Mouse (Mus musculus): ENCODE measurements around the gene Il11ra1.
"Not testable (repeated sequence)": the region's sequence is repeated elsewhere in the genome, so short reads cannot be mapped to it uniquely, and the experiment has no call there.

Gene Il11ra1

GRCm38 (mm10) chr4:41679291-41679690 lies 20.5 kb upstream of the Il11ra1 start:
- DNase-seq (ENCODE audit: low read depth, low spot score): no peak

- DNase-seq (ENCODE audit: low read depth, low spot score): no peak
Observed at GRCm38 (mm10) chr4:41681176-41681575, 18.6 kb upstream of the Il11ra1 start.

GRCm38 (mm10) chr4:41681947-41682346 lies 17.8 kb upstream of the Il11ra1 start:
- no peak for DNase-seq (ENCODE audit: low read depth, low spot score)

- no peak for DNase-seq (ENCODE audit: low read depth, low spot score)
Observed at GRCm38 (mm10) chr4:41682789-41683188, 17.0 kb upstream of the Il11ra1 start.

- DNase-seq (ENCODE audit: low read depth, low spot score): not testable (repeated sequence)
Observed at GRCm38 (mm10) chr4:41683303-41683702, 16.5 kb upstream of the Il11ra1 start.

- not testable (repeated sequence) for DNase-seq (ENCODE audit: low read depth, low spot score)
Observed at GRCm38 (mm10) chr4:41684131-41684930, 15.5 kb upstream of the Il11ra1 start.

- not testable (repeated sequence) for DNase-seq (ENCODE audit: low read depth, low spot score)
Observed at GRCm38 (mm10) chr4:41684931-41685453, 14.8 kb upstream of the Il11ra1 start.

GRCm38 (mm10) chr4:41685882-41686492 lies 13.8 kb upstream of the Il11ra1 start:
- DNase-seq (ENCODE audit: low read depth, low spot score): not testable (repeated sequence)

- DNase-seq (ENCODE audit: low read depth, low spot score): not testable (repeated sequence)
Observed at GRCm38 (mm10) chr4:41688562-41688961, 11.2 kb upstream of the Il11ra1 start.

GRCm38 (mm10) chr4:41690014-41690413 lies 9.8 kb upstream of the Il11ra1 start:
- DNase-seq (ENCODE audit: low read depth, low spot score): not testable (repeated sequence)

- not testable (repeated sequence) for DNase-seq (ENCODE audit: low read depth, low spot score)
Observed at GRCm38 (mm10) chr4:41693511-41693910, 6.3 kb upstream of the Il11ra1 start.

- not testable (repeated sequence) for DNase-seq (ENCODE audit: low read depth, low spot score)
Observed at GRCm38 (mm10) chr4:41695800-41696199, 4.0 kb upstream of the Il11ra1 start.

GRCm38 (mm10) chr4:41696452-41696851 lies 3.3 kb upstream of the Il11ra1 start:
- DNase-seq (ENCODE audit: low read depth, low spot score): not testable (repeated sequence)

- DNase-seq (ENCODE audit: low read depth, low spot score): peak; percentile 69
Observed at GRCm38 (mm10) chr4:41696930-41697841, 2.6 kb upstream of the Il11ra1 start, which contains the start of gene Cntfr. Cntfr (minus strand) TSS chr4:41697089.

GRCm38 (mm10) chr4:41698421-41699016 lies 1.3 kb upstream of the Il11ra1 start:
- not testable (repeated sequence) for DNase-seq (ENCODE audit: low read depth, low spot score)

- not testable (repeated sequence) for DNase-seq (ENCODE audit: low read depth, low spot score)
Observed at GRCm38 (mm10) chr4:41700224-41700623, 435 bp downstream of the Il11ra1 start.

GRCm38 (mm10) chr4:41702226-41702625 lies 2.4 kb downstream of the Il11ra1 start:
- not testable (repeated sequence) for DNase-seq (ENCODE audit: low read depth, low spot score)

- no peak for DNase-seq (ENCODE audit: low read depth, low spot score)
Observed at GRCm38 (mm10) chr4:41704651-41705050, 4.9 kb downstream of the Il11ra1 start.

GRCm38 (mm10) chr4:41705922-41706754 lies 6.3 kb downstream of the Il11ra1 start:
- no peak for DNase-seq (ENCODE audit: low read depth, low spot score)

- peak; percentile 75 for DNase-seq (ENCODE audit: low read depth, low spot score)
Observed at GRCm38 (mm10) chr4:41707011-41707535, 7.3 kb downstream of the Il11ra1 start.
